Mouse (Mus musculus) embryonic fibroblast, embryonic 13.5 days (primary cell): ENCODE measurements around the gene Bend3.

Experiments
- CTCF ChIP-seq: IDR thresholded peaks from 2 replicates; pipeline ENCODE4 v1.5.1; 2011; ENCODE audit warnings: mild to moderate bottlenecking, control low read depth, low read length, moderate library complexity, borderline replicate concordance; ENCODE audit not compliant: insufficient read depth
- POLR2A ChIP-seq: IDR thresholded peaks from 2 replicates; pipeline ENCODE4 v1.6.1; 2011; ENCODE audit warnings: low read depth, mild to moderate bottlenecking, control low read depth, low read length, moderate library complexity

- no peak for TF ChIP-seq CTCF
- no peak for TF ChIP-seq POLR2A
These were observed 82.7 kb downstream of the Bend3 start for GRCm38 (mm10) chr10:43561311-43561710.
